Mouse (Mus musculus): Measurements from ENCODE around the gene Tiprl.

- TF ChIP-seq CTCF (IDR thresholded peaks at IDR 0.05; ENCODE audit: extremely low read depth, insufficient read length, insufficient replicate concordance, low read depth, low read length) (no peak), POLR2A (IDR thresholded peaks at IDR 0.05; ENCODE audit: low read depth, low read length) (no peak)
Observed at GRCm38 (mm10) chr1:165197875-165198274, 38.9 kb downstream of the Tiprl start.
